Mouse (Mus musculus) erythroid progenitor cell, adult 5-6 weeks (primary cell): ENCODE results near the gene Prnd. TPM values are rescaled to one million over a fixed set of nuclear protein-coding genes. Genes with fewer than 3 reads are reported as not detected.

ENCODE experiments used
- ATAC-seq: replicated peaks from 2 replicates; pipeline ENCODE4 v1.8.0; 2016; ENCODE audit warnings: moderate number of reproducible peaks, mild to moderate bottlenecking, moderate TSS enrichment, inconsistent platforms; ENCODE audit not compliant: poor library complexity, low FRiP score, severe bottlenecking
- total RNA-seq, 2 experiments: library from RNA; stranded (forward) in 1 of 2; stranded (reverse) in 1 of 2; fragments of 150-400 nt in 1 of 2; fragments of 186-747, 209-891 nt in 1 of 2; gene quantifications; 2 replicates each; pipeline versions ENCODE4 v1.2.3 to v1.2.4; 2015 to 2017; ENCODE audit warnings: low replicate concordance in 2 of 2

Prnd gene
- total RNA-seq, 2 experiments from 2014 or later: 0.38 TPM; not detected in 1

GRCm38 (mm10) chr2:131970597-131970996 is 19.9 kb downstream of the Prnd start:
- no peak for ATAC-seq

- ATAC-seq: no peak
These were observed 20.4 kb downstream of the Prnd start for GRCm38 (mm10) chr2:131971098-131971497.

DNA sequence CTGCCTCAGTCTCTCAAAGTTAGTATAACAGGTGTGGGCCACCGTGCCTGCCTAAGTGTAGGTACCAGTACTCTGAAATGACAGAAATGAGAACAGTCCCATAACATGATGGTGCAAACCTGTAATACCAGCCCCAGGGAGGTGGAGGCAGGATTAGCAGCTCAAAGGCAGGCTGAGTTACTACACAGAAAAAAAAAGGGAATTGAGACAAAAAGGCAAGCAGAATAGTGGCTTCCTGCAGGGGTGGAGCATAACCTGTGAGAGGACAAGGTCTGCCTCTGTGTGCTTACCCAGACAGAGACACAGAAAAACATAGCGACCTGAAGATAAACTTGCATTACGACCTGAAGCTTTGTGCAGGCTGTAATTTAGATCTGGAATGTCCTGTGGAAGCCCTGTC is 26.0 kb downstream of the Prnd start:
- no peak for ATAC-seq

- ATAC-seq: no peak
These were observed 30.2 kb downstream of the Prnd start for GRCm38 (mm10) chr2:131980866-131981265.

GRCm38 (mm10) chr2:131982546-131983196 is 32.0 kb downstream of the Prnd start:
- peak; percentile 65; the same call in 1 of the 2 replicates for ATAC-seq

- no peak for ATAC-seq
These were observed 37.3 kb downstream of the Prnd start for GRCm38 (mm10) chr2:131987950-131988349.

- no peak for ATAC-seq
These were observed 37.9 kb downstream of the Prnd start for GRCm38 (mm10) chr2:131988550-131988949.

GRCm38 (mm10) chr2:131992487-131992886 is 41.8 kb downstream of the Prnd start:
- ATAC-seq: no peak

- no peak for ATAC-seq
These were observed 42.5 kb downstream of the Prnd start for GRCm38 (mm10) chr2:131993151-131993550.

DNA sequence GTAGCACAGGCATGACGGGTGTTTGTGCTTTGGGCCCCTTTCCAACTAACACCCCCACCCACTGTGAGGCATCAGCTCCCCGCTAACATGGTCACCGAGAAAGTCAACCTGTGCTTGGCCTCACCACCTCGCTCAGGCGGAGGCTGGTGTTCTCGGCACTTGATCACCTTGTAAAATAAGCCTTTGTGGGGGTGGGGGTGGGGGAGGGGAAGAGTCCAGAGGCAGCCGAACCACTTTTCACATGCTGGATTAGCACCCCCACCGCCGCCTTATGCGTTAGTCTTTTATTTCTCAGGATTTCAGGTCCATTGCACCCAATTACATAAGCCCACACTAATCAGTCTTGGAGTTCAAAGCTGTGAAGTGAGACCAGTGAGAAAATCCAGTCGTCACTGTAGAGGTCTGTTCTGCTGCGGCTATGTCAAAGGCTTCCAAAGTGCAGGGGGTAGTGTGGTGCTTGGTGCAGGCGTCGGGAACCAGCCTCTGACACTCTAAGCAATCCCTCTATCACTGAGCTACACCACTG is 43.0 kb downstream of the Prnd start:
- no peak for ATAC-seq

DNA sequence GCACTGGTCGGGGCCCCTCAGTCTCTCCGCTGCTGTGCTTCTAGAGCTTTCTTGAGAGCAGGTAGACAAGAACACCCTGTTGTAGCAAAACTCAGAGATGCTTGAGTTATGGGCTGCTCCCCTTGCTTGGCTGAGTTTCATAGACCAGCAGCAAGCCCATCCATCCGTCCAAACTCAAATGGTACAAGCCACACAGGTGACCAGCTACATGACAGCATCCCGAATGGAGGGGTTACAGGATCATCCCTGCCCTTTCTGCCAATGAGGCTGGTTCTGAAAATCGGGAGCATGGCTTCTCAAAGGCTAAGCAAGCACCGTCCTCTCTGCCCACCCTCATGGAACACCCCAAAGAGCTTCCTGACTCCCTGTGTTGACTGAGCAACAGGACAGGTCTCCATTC is 44.3 kb downstream of the Prnd start:
- no peak for ATAC-seq

- ATAC-seq: no peak
These were observed 45.1 kb downstream of the Prnd start for GRCm38 (mm10) chr2:131995742-131996141.

DNA sequence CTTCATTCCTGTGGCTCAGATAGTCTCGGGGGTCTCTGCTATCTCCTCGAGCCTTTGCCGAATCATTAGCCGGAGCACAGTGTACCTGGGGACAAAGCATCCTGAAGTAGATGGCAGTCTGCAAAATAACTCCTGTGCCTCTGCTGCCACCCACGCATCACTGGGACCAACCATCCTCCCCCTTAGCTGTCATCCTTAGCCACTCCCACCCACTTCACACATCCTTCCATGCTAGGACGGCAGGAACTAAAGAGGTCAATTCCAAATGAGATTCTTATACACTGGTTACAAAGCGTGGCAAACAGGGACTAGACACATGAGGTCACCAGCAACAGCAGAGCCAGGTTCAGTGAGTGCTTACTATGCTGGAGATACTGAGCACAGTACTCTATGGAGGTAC is 45.7 kb downstream of the Prnd start:
- ATAC-seq: no peak

DNA sequence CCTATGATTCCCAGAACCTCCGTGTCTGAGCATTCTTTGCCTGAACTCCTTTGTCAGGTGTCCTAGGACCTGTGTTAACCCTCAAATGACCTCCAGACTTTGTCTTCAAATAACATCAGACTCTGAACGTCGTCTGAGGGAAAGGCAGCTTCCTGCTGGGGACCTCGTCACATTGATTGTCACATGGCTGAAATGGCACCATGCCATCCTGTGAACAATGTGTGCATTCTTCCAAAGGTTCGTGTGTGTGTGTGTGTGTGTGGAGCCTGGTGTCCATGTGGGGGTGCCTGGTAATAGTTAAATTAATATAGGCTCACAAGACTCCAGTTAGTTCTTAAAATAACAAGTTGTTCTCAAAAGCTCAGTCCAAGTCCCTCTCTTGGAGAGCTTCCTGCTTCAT is 46.7 kb downstream of the Prnd start:
- no peak for ATAC-seq

GRCm38 (mm10) chr2:132001696-132002334 is 51.2 kb downstream of the Prnd start:
- no peak for ATAC-seq

DNA sequence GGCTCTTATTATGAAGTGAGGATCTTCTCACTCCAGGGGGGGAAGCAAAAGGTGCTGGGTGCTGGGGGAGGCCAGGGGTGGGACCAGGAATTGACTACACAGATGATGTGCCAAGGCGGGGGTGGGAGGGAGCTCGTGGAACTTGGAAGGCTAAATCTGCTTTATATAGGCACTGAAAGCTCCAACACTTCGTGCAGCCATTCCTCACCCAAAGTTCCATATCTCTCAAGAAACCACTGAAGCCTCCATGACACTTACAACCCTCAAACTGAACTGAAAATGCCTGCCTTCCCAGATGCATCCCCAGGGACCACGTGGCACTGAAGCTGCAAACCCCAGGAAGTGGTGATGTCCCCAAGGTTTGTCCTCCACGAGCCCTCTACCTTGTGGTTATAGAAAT is 53.3 kb downstream of the Prnd start:
- no peak for ATAC-seq

DNA sequence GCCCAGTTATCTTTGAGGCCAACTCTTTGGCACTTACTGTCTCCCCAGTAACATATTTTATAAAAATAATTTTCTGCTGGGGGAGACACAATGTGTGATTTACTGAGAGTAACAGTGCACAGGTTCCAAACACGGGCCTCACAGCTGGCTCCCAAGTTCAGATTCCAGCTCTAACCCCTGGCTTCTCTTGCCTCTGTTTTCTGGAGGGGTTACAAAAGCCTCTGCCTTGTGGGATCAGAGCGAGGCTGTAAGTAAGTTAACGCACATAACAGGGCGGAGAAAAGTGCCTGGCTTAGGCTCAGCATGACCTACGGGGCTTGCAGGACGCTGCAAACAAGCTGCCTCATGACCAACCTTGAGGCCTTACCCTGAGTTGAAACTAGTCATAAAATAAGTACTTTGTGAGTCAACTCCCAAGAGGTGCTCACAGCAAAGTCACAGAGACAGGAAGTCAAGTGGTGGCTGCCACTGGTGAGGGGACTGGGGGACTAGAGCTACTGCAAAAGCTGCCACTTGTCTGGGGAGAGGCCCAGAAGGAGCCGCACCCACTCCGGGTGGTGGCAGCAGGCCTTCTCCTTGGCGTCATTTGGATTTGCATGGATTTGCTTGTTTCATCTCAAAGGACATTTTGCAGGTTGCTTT is 54.0 kb downstream of the Prnd start:
- ATAC-seq: no peak

- no peak for ATAC-seq
These were observed 54.8 kb downstream of the Prnd start for GRCm38 (mm10) chr2:132005445-132005844.
